Mouse (Mus musculus): ENCODE data around the gene Dlg1. TPM values are rescaled to one million over a fixed set of nuclear protein-coding genes. Genes with fewer than 3 reads are reported as not detected.

Dlg1 gene
- polyA plus RNA-seq, 1 experiment from 2014 or later = 21.9 TPM

- no peak overlapping the region for H3K9ac ChIP-seq (ENCODE audit: low read length)
These were observed 40.1 kb upstream of the Dlg1 start for GRCm38 (mm10) chr16:31623136-31623535.

GRCm38 (mm10) chr16:31624749-31625148 lies 38.5 kb upstream of the Dlg1 start:
- no peaks in the 10 kb centered on the region for H3K36me3 ChIP-seq (ENCODE audit: control insufficient read depth, insufficient read depth, low read length)
- ATAC-seq (ENCODE audit: insufficient number of reproducible peaks, insufficient read depth, low FRiP score, low read depth) = no peak
- no peaks in the 10 kb centered on the region for H3K9me3 ChIP-seq (ENCODE audit: control insufficient read depth, low read length)
- no peak overlapping the region for H3K4me3 ChIP-seq (ENCODE audit: control insufficient read depth in 1 of 2, insufficient read depth in 1 of 2, low read depth in 1 of 2, low read length in 2 of 2)
- no peak overlapping the region for H3K27ac ChIP-seq (replicated peaks in 1 of 2; ENCODE audit: control insufficient read depth in 1 of 2, insufficient read depth in 1 of 2, low read depth in 2 of 2, low read length in 2 of 2)
- no peak overlapping the region for H3K9ac ChIP-seq (ENCODE audit: low read length)
- WGBS = 64% methylated on average over 1 of the region's 1 CpGs
- H3K27me3 ChIP-seq (ENCODE audit: control insufficient read depth, insufficient read depth, low read length) = no peaks in the 10 kb centered on the region
- H3K4me1 ChIP-seq (ENCODE audit: control insufficient read depth in 2 of 2, insufficient read depth in 2 of 2, low read length in 2 of 2) = peaks cover 2 to 7% of the 10 kb centered on the region in 2 experiments; a peak in 2 of 4 replicates
- H3K4me2 ChIP-seq (ENCODE audit: low read length) = no peak overlapping the region

More at GRCm38 (mm10) chr16:31623136-31623535, 40.1 kb upstream of the Dlg1 start:
- WGBS = 88% methylated on average over 6 of the region's 6 CpGs
- ATAC-seq (ENCODE audit: insufficient number of reproducible peaks, insufficient read depth, low FRiP score, low read depth) = no peak
- Histone ChIP-seq H3K9me3 (ENCODE audit: control insufficient read depth, low read length) (no peaks in the 10 kb centered on the region), H3K27me3 (ENCODE audit: control insufficient read depth, insufficient read depth, low read length) (no peaks in the 10 kb centered on the region), H3K4me1 (ENCODE audit: control insufficient read depth in 2 of 2, insufficient read depth in 2 of 2, low read length in 2 of 2) (peaks cover 4 to 18% of the 10 kb centered on the region in 2 experiments; a peak in 2 of 4 replicates), H3K36me3 (ENCODE audit: control insufficient read depth, insufficient read depth, low read length) (no peaks in the 10 kb centered on the region), H3K27ac (replicated peaks in 1 of 2; ENCODE audit: control insufficient read depth in 1 of 2, insufficient read depth in 1 of 2, low read depth in 2 of 2, low read length in 2 of 2) (no peak overlapping the region), H3K4me2 (ENCODE audit: low read length) (no peak overlapping the region), H3K4me3 (ENCODE audit: control insufficient read depth in 1 of 2, insufficient read depth in 1 of 2, low read depth in 1 of 2, low read length in 2 of 2) (no peak overlapping the region)

DNA sequence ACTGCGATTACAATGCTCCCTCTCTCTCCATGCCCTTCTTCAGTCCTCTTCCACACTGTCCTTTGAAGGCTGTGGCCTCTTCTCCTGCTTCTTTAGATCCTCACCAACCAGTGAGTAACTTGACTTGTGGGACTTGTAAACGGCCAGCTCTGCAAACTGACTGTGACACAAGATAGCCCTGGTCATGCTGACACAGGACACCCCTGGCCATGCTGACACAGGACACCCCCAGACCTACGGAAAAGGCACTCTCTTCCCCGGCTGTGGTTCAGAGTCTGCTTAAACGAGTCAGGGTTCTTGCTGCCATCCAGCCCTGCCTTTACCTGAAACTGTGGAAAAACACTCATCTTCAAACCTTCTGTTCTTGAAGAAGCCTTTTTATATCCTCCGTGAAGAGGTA lies 36.9 kb upstream of the Dlg1 start:
- H3K27ac ChIP-seq (replicated peaks in 1 of 2; ENCODE audit: control insufficient read depth in 1 of 2, insufficient read depth in 1 of 2, low read depth in 2 of 2, low read length in 2 of 2) = no peak overlapping the region
- WGBS = 78% methylated on average over 6 of the region's 6 CpGs
- H3K27me3 ChIP-seq (ENCODE audit: control insufficient read depth, insufficient read depth, low read length) = no peaks in the 10 kb centered on the region

GRCm38 (mm10) chr16:31630381-31630780 lies 32.9 kb upstream of the Dlg1 start:
- Histone ChIP-seq H3K9ac (ENCODE audit: low read length) (no peak overlapping the region), H3K27me3 (ENCODE audit: control insufficient read depth, insufficient read depth, low read length) (no peaks in the 10 kb centered on the region), H3K4me2 (ENCODE audit: low read length) (no peak overlapping the region), H3K36me3 (ENCODE audit: control insufficient read depth, insufficient read depth, low read length) (no peaks in the 10 kb centered on the region), H3K4me3 (ENCODE audit: control insufficient read depth in 1 of 2, insufficient read depth in 1 of 2, low read depth in 1 of 2, low read length in 2 of 2) (no peak overlapping the region), H3K27ac (replicated peaks in 1 of 2; ENCODE audit: control insufficient read depth in 1 of 2, insufficient read depth in 1 of 2, low read depth in 2 of 2, low read length in 2 of 2) (no peak overlapping the region), H3K4me1 (ENCODE audit: control insufficient read depth in 2 of 2, insufficient read depth in 2 of 2, low read length in 2 of 2) (no peaks in the 10 kb centered on the region), H3K9me3 (ENCODE audit: control insufficient read depth, low read length) (no peaks in the 10 kb centered on the region)
- WGBS = 92% methylated on average over 4 of the region's 4 CpGs
- ATAC-seq (ENCODE audit: insufficient number of reproducible peaks, insufficient read depth, low FRiP score, low read depth) = no peak

More for the DNA sequence above, 36.9 kb upstream of the Dlg1 start:
- no peaks in the 10 kb centered on the region for H3K36me3 ChIP-seq (ENCODE audit: control insufficient read depth, insufficient read depth, low read length)
- H3K4me2 ChIP-seq (ENCODE audit: low read length) = no peak overlapping the region
- H3K4me3 ChIP-seq (ENCODE audit: control insufficient read depth in 1 of 2, insufficient read depth in 1 of 2, low read depth in 1 of 2, low read length in 2 of 2) = no peak overlapping the region
- no peaks in the 10 kb centered on the region for H3K9me3 ChIP-seq (ENCODE audit: control insufficient read depth, low read length)
- no peak for ATAC-seq (ENCODE audit: insufficient number of reproducible peaks, insufficient read depth, low FRiP score, low read depth)
- no peaks in the 10 kb centered on the region for H3K4me1 ChIP-seq (ENCODE audit: control insufficient read depth in 2 of 2, insufficient read depth in 2 of 2, low read length in 2 of 2)
- no peak overlapping the region for H3K9ac ChIP-seq (ENCODE audit: low read length)

- no peak overlapping the region for H3K27ac ChIP-seq (replicated peaks in 1 of 2; ENCODE audit: control insufficient read depth in 1 of 2, insufficient read depth in 1 of 2, low read depth in 2 of 2, low read length in 2 of 2)
- no peaks in the 10 kb centered on the region for H3K36me3 ChIP-seq (ENCODE audit: control insufficient read depth, insufficient read depth, low read length)
- WGBS = 68% methylated on average over 3 of the region's 3 CpGs
- H3K4me1 ChIP-seq (ENCODE audit: control insufficient read depth in 2 of 2, insufficient read depth in 2 of 2, low read length in 2 of 2) = no peaks in the 10 kb centered on the region
- no peak overlapping the region for H3K4me3 ChIP-seq (ENCODE audit: control insufficient read depth in 1 of 2, insufficient read depth in 1 of 2, low read depth in 1 of 2, low read length in 2 of 2)
- H3K9me3 ChIP-seq (ENCODE audit: control insufficient read depth, low read length) = no peaks in the 10 kb centered on the region
- no peak overlapping the region for H3K9ac ChIP-seq (ENCODE audit: low read length)
- ATAC-seq (ENCODE audit: insufficient number of reproducible peaks, insufficient read depth, low FRiP score, low read depth) = no peak
- no peak overlapping the region for H3K4me2 ChIP-seq (ENCODE audit: low read length)
- no peaks in the 10 kb centered on the region for H3K27me3 ChIP-seq (ENCODE audit: control insufficient read depth, insufficient read depth, low read length)
These were observed 32.2 kb upstream of the Dlg1 start for GRCm38 (mm10) chr16:31631046-31631445.

DNA sequence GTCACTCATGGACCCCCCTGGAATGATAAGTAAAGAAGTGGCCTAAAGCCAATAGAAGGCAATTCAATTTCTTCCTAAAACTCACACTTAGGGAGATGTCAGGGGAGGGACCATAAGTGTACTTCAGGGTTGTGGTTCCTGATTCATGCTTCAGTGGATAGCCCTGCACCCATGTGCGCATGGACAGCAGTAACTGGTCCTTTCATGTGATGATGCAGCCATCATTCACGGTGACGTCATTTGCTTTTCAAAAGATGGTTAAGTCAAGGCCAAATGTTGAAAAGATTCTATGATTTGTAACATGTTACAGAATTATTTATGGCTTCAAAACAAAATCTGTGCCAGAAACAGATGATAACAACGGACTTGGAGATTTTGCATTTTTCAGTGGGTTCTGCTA lies 28.9 kb upstream of the Dlg1 start:
- ATAC-seq (ENCODE audit: insufficient number of reproducible peaks, insufficient read depth, low FRiP score, low read depth) = no peak
- no peak overlapping the region for H3K4me2 ChIP-seq (ENCODE audit: low read length)
- H3K4me1 ChIP-seq (ENCODE audit: control insufficient read depth in 2 of 2, insufficient read depth in 2 of 2, low read length in 2 of 2) = peaks cover 3 to 6% of the 10 kb centered on the region in 2 experiments; a peak in 2 of 4 replicates
- no peak overlapping the region for H3K4me3 ChIP-seq (ENCODE audit: control insufficient read depth in 1 of 2, insufficient read depth in 1 of 2, low read depth in 1 of 2, low read length in 2 of 2)
- no peaks in the 10 kb centered on the region for H3K36me3 ChIP-seq (ENCODE audit: control insufficient read depth, insufficient read depth, low read length)
- no peak overlapping the region for H3K9ac ChIP-seq (ENCODE audit: low read length)
- no peaks in the 10 kb centered on the region for H3K27me3 ChIP-seq (ENCODE audit: control insufficient read depth, insufficient read depth, low read length)
- H3K9me3 ChIP-seq (ENCODE audit: control insufficient read depth, low read length) = no peaks in the 10 kb centered on the region
- 90% methylated on average over 4 of the region's 4 CpGs for WGBS
- no peak overlapping the region for H3K27ac ChIP-seq (replicated peaks in 1 of 2; ENCODE audit: control insufficient read depth in 1 of 2, insufficient read depth in 1 of 2, low read depth in 2 of 2, low read length in 2 of 2)

DNA sequence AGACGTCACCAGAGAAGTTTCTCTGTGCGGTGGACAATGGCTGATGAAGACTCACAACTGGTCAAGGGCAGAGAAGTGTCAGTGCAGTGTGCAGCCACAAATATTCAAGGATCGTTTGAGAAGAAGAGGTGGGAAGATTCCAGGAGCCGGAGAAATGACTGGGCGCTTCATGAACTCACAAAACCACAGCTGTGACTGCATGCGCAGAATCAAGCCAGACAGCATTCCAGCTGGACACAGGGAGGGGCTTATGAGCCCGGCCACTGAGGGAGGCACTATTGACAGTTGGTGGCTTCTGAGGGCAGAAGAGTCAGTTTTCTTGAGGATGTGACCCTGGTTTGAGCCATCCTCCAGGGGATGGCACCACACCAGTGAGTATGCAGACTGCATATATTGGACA lies 24.9 kb upstream of the Dlg1 start:
- H3K36me3 ChIP-seq (ENCODE audit: control insufficient read depth, insufficient read depth, low read length) = no peaks in the 10 kb centered on the region
- no peaks in the 10 kb centered on the region for H3K27me3 ChIP-seq (ENCODE audit: control insufficient read depth, insufficient read depth, low read length)
- no peaks in the 10 kb centered on the region for H3K9me3 ChIP-seq (ENCODE audit: control insufficient read depth, low read length)
- 0 out of 2 replicates have a peak overlapping the region, but pooled peaks have one; percentile 8 for H3K9ac ChIP-seq (ENCODE audit: low read length)
- no peak overlapping the region for H3K4me3 ChIP-seq (ENCODE audit: control insufficient read depth in 1 of 2, insufficient read depth in 1 of 2, low read depth in 1 of 2, low read length in 2 of 2)
- ATAC-seq (ENCODE audit: insufficient number of reproducible peaks, insufficient read depth, low FRiP score, low read depth) = no peak
- WGBS = 36% methylated on average over 7 of the region's 7 CpGs
- peak overlapping the region; percentile 37 for H3K4me2 ChIP-seq (ENCODE audit: low read length)
- H3K27ac ChIP-seq (replicated peaks in 1 of 2; ENCODE audit: control insufficient read depth in 1 of 2, insufficient read depth in 1 of 2, low read depth in 2 of 2, low read length in 2 of 2) = no peak overlapping the region
- peaks cover 3 to 6% of the 10 kb centered on the region in 2 experiments; a peak in 2 of 4 replicates for H3K4me1 ChIP-seq (ENCODE audit: control insufficient read depth in 2 of 2, insufficient read depth in 2 of 2, low read length in 2 of 2)

DNA sequence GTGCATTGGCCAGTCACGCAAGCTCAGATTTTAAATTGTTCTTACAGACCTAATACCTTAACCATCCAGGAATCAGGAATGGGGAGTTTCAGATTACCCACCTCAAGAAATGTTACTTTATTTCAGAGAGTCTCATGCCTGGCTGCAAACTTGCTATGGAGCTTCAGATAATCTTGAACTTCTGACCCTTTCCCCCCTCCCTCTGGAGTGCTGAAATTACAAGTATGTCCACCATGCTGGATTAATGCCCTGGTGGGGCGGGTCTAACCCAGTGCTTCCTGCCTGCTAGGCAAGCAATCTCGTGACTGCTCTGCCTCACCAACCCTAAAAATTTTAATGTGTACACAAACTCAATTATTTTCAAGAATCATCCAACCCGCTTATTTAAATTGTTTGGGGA lies 23.3 kb upstream of the Dlg1 start:
- no peaks in the 10 kb centered on the region for H3K27me3 ChIP-seq (ENCODE audit: control insufficient read depth, insufficient read depth, low read length)
- no peaks in the 10 kb centered on the region for H3K36me3 ChIP-seq (ENCODE audit: control insufficient read depth, insufficient read depth, low read length)
- H3K4me3 ChIP-seq (ENCODE audit: control insufficient read depth in 1 of 2, insufficient read depth in 1 of 2, low read depth in 1 of 2, low read length in 2 of 2) = no peak overlapping the region
- H3K4me1 ChIP-seq (ENCODE audit: control insufficient read depth in 2 of 2, insufficient read depth in 2 of 2, low read length in 2 of 2) = peaks cover 3 to 6% of the 10 kb centered on the region in 2 experiments; a peak in 2 of 4 replicates
- no peak overlapping the region for H3K27ac ChIP-seq (replicated peaks in 1 of 2; ENCODE audit: control insufficient read depth in 1 of 2, insufficient read depth in 1 of 2, low read depth in 2 of 2, low read length in 2 of 2)
- H3K9ac ChIP-seq (ENCODE audit: low read length) = no peak overlapping the region
- no peak for ATAC-seq (ENCODE audit: insufficient number of reproducible peaks, insufficient read depth, low FRiP score, low read depth)
- no peak overlapping the region for H3K4me2 ChIP-seq (ENCODE audit: low read length)
- 61% methylated on average over 4 of the region's 4 CpGs for WGBS
- H3K9me3 ChIP-seq (ENCODE audit: control insufficient read depth, low read length) = no peaks in the 10 kb centered on the region

Data from heart, embryonic 14.5 days (tissue).